Mouse (Mus musculus): ENCODE measurements around the gene Gabrr3.

DNA sequence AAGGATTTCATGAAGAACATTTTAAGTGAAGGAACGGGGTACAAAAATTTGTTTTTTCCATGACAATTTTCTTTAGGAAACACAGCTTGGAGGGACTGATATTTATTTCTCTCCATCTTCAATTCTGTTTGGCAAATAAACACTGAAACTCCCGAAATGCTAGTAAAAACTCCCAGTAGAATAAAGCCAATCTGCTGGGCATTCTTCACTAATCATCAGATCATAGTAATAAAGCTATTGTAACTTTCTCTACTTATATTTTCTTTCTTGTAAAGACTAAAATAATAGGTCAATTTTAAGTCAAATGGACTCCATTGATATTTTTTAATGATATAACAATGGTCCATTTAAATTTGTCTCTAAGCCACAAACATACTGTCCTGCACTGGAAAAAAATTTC, 43.2 kb upstream of the Gabrr3 start, which contains the start of gene Olfr209:
- TF ChIP-seq EP300 (IDR thresholded peaks at IDR 0.05; ENCODE audit: low read length) (no peak), CTCF (conservative IDR thresholded peaks at IDR 0.05 in 1 of 2, IDR thresholded peaks at IDR 0.05 in 1 of 2; ENCODE audit: low read depth in 2 of 2, low read length in 2 of 2) (no peak), USF1 (IDR thresholded peaks at IDR 0.05; ENCODE audit: low read depth, low read length) (no peak), CHD2 (IDR thresholded peaks at IDR 0.05; ENCODE audit: low read length) (no peak), KAT2A (IDR thresholded peaks at IDR 0.05; ENCODE audit: insufficient replicate concordance, low read length) (no peak), ZNF384 (IDR thresholded peaks at IDR 0.05; ENCODE audit: low read depth, low read length) (no peak), POLR2A (IDR thresholded peaks at IDR 0.05; ENCODE audit: low read depth, low read length) (no peak), POLR2AphosphoS2 (IDR thresholded peaks at IDR 0.05; ENCODE audit: low read depth, low read length) (no peak), JUN (IDR thresholded peaks at IDR 0.05; ENCODE audit: insufficient read depth, low read depth, low read length) (no peak), NELFE (IDR thresholded peaks at IDR 0.05; ENCODE audit: low read depth, low read length) (no peak)

Data from CH12.LX (cell line).